Mouse (Mus musculus): Measurements from ENCODE around the gene Gm15093.
"Not testable (repeated sequence)": the region's sequence is repeated elsewhere in the genome, so short reads cannot be mapped to it uniquely, and the experiment has no call there.

DNA sequence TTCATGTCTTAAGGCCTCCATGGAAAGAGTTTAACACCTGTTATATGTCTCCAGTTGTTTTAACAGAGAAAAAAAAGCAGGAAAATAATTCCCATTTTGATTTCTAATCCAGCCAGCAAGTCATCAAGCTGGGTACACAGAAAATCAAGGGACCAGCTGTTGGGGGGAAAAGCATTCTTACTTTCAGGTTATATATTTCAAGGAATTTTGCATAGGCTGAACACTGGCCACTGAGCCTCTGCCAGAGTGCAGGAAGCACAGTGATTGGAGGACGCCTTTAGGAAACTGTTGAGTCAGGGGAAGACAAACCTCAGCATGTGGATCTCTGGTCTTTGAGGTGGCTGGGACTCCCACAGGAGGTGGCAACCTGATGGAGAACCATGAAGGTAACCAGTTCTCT is at the start of gene Gm15093:
- not testable (repeated sequence) for TF ChIP-seq SRF (IDR thresholded peaks at IDR 0.05; ENCODE audit: control insufficient read depth, insufficient read length, low read depth); POLR2A (IDR thresholded peaks at IDR 0.05; ENCODE audit: insufficient read length, low read depth); MYOD1 (IDR thresholded peaks at IDR 0.05; ENCODE audit: control insufficient read depth in 1 of 3, insufficient read length in 2 of 3, low read depth in 2 of 3); MYOG (IDR thresholded peaks at IDR 0.05; ENCODE audit: control insufficient read depth in 1 of 3, insufficient read depth in 1 of 3, insufficient read length in 2 of 3, low read depth in 2 of 3); CEBPB (IDR thresholded peaks at IDR 0.05; ENCODE audit: insufficient read depth, poor library complexity, severe bottlenecking); USF1 (IDR thresholded peaks at IDR 0.05; ENCODE audit: low read depth); POLR2AphosphoS2 (IDR thresholded peaks at IDR 0.05; ENCODE audit: insufficient read length, low read depth); MAX (IDR thresholded peaks at IDR 0.05; ENCODE audit: low read depth); TCF12 (IDR thresholded peaks at IDR 0.05; ENCODE audit: insufficient read depth, poor library complexity, severe bottlenecking); E2F4 (IDR thresholded peaks at IDR 0.05; ENCODE audit: insufficient read depth); TCF3 (IDR thresholded peaks at IDR 0.05; ENCODE audit: insufficient read length, low read depth); REST (IDR thresholded peaks at IDR 0.05; ENCODE audit: insufficient read depth, insufficient read length)

Measured in myocyte (in vitro differentiated cells).